Mouse (Mus musculus): ENCODE measurements at regions not wholly inside any gene's neighbourhood (a gene's known extent, or its start where the extent isn't known, plus 50 kb on each side); places are given as distances from the start of the nearest gene placed in this dataset.

DNA sequence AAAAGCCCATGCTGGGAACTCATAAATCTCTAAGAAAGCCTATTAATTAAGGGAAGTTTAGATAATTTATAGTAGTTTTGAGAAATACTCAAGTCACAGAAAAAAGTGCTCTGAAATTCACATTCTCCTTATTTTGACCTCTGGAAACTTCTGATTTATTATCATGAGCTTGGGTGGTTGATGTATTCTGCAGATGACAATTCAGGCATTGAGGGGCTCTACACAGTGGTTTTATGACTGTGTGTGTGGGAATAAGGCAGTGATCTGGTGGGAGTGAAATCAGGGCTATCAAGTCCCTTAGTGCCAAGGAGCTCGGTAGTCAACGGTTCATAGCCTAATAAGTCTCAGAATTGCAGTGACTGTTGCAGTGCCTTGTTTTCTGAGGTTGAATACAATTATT lies 129.0 kb downstream of the Kcne4 start:
- TF ChIP-seq GATA1 (IDR thresholded peaks at IDR 0.05; ENCODE audit: borderline replicate concordance, low read length) (no peak), FLI1 (IDR thresholded peaks at IDR 0.05; ENCODE audit: low read length) (no peak)

Data from megakaryocyte, embryonic 14.5 days (primary cell).